Mouse (Mus musculus) brain, embryonic 14.5 days (tissue): ENCODE data around the gene Rangap1.

ENCODE experiments used
- CTCF ChIP-seq: fragments of 200-500 bp; IDR thresholded peaks from 2 replicates; pipeline ENCODE4 v1.5.1; 2012; ENCODE audit warnings: inconsistent platforms, mild to moderate bottlenecking, moderate library complexity, borderline replicate concordance; ENCODE audit not compliant: insufficient read depth, insufficient read length; ENCODE audit errors: extremely low read depth
- POLR2A ChIP-seq: fragments of 200-500 bp; IDR thresholded peaks from 2 replicates; pipeline ENCODE4 v1.6.1; 2012; ENCODE audit warnings: mild to moderate bottlenecking, inconsistent platforms, borderline replicate concordance; ENCODE audit not compliant: poor library complexity, insufficient read depth, insufficient read length, severe bottlenecking; ENCODE audit errors: extremely low read depth

DNA sequence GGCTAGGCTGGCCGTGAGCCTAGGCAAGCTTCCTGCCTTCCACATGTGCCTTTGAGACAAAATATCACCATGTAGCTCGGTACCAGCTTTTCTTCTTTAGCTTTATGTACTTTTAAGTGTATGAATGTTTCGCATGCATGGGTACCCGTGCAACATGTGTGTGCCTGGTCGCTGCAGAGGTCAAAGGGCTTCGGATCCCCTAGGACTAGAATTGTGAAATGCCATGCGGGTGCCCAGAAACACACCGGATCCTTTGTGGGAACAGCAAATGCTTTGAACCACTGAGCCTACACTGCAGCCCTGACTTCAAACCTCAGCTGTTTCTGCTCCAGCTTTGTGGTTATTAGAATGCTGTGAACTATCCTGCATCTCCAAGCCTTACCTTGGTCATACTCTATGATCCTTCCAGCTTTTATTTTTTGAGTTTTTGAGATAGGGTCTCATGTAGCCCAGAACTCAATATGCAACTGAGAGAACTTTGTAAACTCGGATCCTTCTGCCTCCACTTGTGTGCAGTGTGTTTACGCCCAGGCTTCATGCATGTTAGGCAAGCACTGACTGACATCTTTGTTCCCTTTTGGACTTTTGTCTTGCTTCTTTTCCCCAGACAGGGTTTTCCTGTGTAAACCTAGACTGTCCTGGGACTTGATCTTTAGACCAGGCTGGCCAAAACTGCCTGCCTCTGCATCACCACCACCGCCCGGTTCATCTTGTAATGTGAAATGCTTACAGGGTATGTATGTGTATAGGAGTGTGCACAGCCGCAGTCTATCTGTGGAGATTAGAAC, 42.8 kb downstream of the Rangap1 start:
- TF ChIP-seq CTCF (no peak), POLR2A (no peak)
